Mouse (Mus musculus) liver, postnatal 0 days (tissue): ENCODE measurements around the gene Zcchc2.

Experiments
- CTCF ChIP-seq: sonication (generic); IDR thresholded peaks from 2 replicates; pipeline ENCODE4 v1.5.1; 2016; ENCODE audit warnings: antibody characterized with exemption, low read depth
- EP300 ChIP-seq: IDR thresholded peaks from 2 replicates; pipeline ENCODE4 v1.6.1; 2016; ENCODE audit warnings: antibody characterized with exemption, low read depth, mild to moderate bottlenecking

DNA sequence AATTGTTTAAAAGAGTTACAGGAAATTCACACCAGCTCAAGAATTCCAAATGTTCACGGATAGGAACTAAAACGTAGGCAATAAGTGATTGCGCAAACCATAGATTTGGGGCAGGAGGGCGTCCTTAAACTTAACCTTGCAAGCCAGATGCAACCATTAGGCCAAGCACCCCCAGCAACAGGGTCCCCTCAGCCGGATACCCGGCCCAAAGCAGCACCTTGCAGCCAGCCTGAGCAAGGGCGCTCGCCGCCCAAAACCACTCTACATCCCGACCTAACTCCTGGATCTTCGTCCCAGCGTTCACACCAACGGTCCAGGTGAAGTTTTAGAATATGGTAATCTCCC lies 594 bp upstream of the Zcchc2 start:
- no peak for TF ChIP-seq CTCF
- no peak for TF ChIP-seq EP300
